Mouse (Mus musculus): ENCODE data around the gene Glis2. TPM values are rescaled to one million over a fixed set of nuclear protein-coding genes. Genes with fewer than 3 reads are reported as not detected.

Gene Glis2
- polyA plus RNA-seq (2012) = 0.01 TPM in 1 of 2 replicates, not detected in the other

- H3K9me3 ChIP-seq (ENCODE audit: control insufficient read depth, low read length) = peaks cover 3% of the 10 kb centered on the region; the same call in 1 of the 2 replicates
- peaks cover 63% of the 10 kb centered on the region for H3K27me3 ChIP-seq (ENCODE audit: control insufficient read depth)
- TF ChIP-seq GATA1 (IDR thresholded peaks at IDR 0.05; ENCODE audit: low read length) = no peak
- no peak for TF ChIP-seq TAL1 (IDR thresholded peaks at IDR 0.05; ENCODE audit: low read length)
- H3K4me3 ChIP-seq (replicated peaks) = peak within 1 kb of the TSS; percentile 53
- peaks cover 7% of the 10 kb centered on the region for H3K4me1 ChIP-seq (ENCODE audit: control insufficient read depth)
- no peaks in the 10 kb centered on the region for H3K36me3 ChIP-seq (ENCODE audit: control insufficient read depth)
These were observed at the start of gene Glis2 for GRCm38 (mm10) chr16:4593971-4594813. TSS of gene Glis2 (plus strand) at chr16:4594713.

- Histone ChIP-seq H3K27me3 (ENCODE audit: control insufficient read depth) (no peaks in the 10 kb centered on the region), H3K36me3 (ENCODE audit: control insufficient read depth) (peaks cover 48% of the 10 kb centered on the region), H3K9me3 (ENCODE audit: control insufficient read depth, low read length) (no peaks in the 10 kb centered on the region), H3K4me1 (ENCODE audit: control insufficient read depth) (peaks cover 31% of the 10 kb centered on the region), H3K4me3 (replicated peaks) (no peak overlapping the region)
- TF ChIP-seq GATA1 (IDR thresholded peaks at IDR 0.05; ENCODE audit: low read length) = no peak
- no peak for TF ChIP-seq TAL1 (IDR thresholded peaks at IDR 0.05; ENCODE audit: low read length)
These were observed 49.7 kb upstream of the Glis2 start for GRCm38 (mm10) chr16:4544845-4545244.

GRCm38 (mm10) chr16:4546838-4547237 lies 47.7 kb upstream of the Glis2 start:
- peaks cover 62% of the 10 kb centered on the region for H3K36me3 ChIP-seq (ENCODE audit: control insufficient read depth)
- H3K4me3 ChIP-seq (replicated peaks) = no peak overlapping the region
- no peaks in the 10 kb centered on the region for H3K9me3 ChIP-seq (ENCODE audit: control insufficient read depth, low read length)
- peaks cover 34% of the 10 kb centered on the region for H3K4me1 ChIP-seq (ENCODE audit: control insufficient read depth)
- no peaks in the 10 kb centered on the region for H3K27me3 ChIP-seq (ENCODE audit: control insufficient read depth)
- TF ChIP-seq GATA1 (IDR thresholded peaks at IDR 0.05; ENCODE audit: low read length) = no peak
- TF ChIP-seq TAL1 (IDR thresholded peaks at IDR 0.05; ENCODE audit: low read length) = no peak

- H3K27me3 ChIP-seq (ENCODE audit: control insufficient read depth) = no peaks in the 10 kb centered on the region
- H3K4me3 ChIP-seq (replicated peaks) = no peak overlapping the region
- H3K36me3 ChIP-seq (ENCODE audit: control insufficient read depth) = peaks cover 70% of the 10 kb centered on the region
- peaks cover 34% of the 10 kb centered on the region for H3K4me1 ChIP-seq (ENCODE audit: control insufficient read depth)
- no peaks in the 10 kb centered on the region for H3K9me3 ChIP-seq (ENCODE audit: control insufficient read depth, low read length)
- TF ChIP-seq TAL1 (IDR thresholded peaks at IDR 0.05; ENCODE audit: low read length) (no peak), GATA1 (IDR thresholded peaks at IDR 0.05; ENCODE audit: low read length) (no peak)
These were observed 46.9 kb upstream of the Glis2 start for GRCm38 (mm10) chr16:4547611-4548010.

- Histone ChIP-seq H3K4me3 (replicated peaks) (no peak overlapping the region), H3K4me1 (ENCODE audit: control insufficient read depth) (peaks cover 40% of the 10 kb centered on the region), H3K36me3 (ENCODE audit: control insufficient read depth) (peaks cover 79% of the 10 kb centered on the region), H3K9me3 (ENCODE audit: control insufficient read depth, low read length) (no peaks in the 10 kb centered on the region), H3K27me3 (ENCODE audit: control insufficient read depth) (no peaks in the 10 kb centered on the region)
- TF ChIP-seq GATA1 (IDR thresholded peaks at IDR 0.05; ENCODE audit: low read length) (no peak), TAL1 (IDR thresholded peaks at IDR 0.05; ENCODE audit: low read length) (no peak)
These were observed 45.4 kb upstream of the Glis2 start for GRCm38 (mm10) chr16:4548953-4549688.

GRCm38 (mm10) chr16:4551056-4551455 lies 43.5 kb upstream of the Glis2 start:
- H3K27me3 ChIP-seq (ENCODE audit: control insufficient read depth) = no peaks in the 10 kb centered on the region
- peaks cover 80% of the 10 kb centered on the region for H3K36me3 ChIP-seq (ENCODE audit: control insufficient read depth)
- no peak overlapping the region for H3K4me3 ChIP-seq (replicated peaks)
- H3K4me1 ChIP-seq (ENCODE audit: control insufficient read depth) = peaks cover 54% of the 10 kb centered on the region
- TF ChIP-seq TAL1 (IDR thresholded peaks at IDR 0.05; ENCODE audit: low read length) = no peak
- TF ChIP-seq GATA1 (IDR thresholded peaks at IDR 0.05; ENCODE audit: low read length) = no peak
- H3K9me3 ChIP-seq (ENCODE audit: control insufficient read depth, low read length) = peaks cover under 1% of the 10 kb centered on the region; the same call in 1 of the 2 replicates

DNA sequence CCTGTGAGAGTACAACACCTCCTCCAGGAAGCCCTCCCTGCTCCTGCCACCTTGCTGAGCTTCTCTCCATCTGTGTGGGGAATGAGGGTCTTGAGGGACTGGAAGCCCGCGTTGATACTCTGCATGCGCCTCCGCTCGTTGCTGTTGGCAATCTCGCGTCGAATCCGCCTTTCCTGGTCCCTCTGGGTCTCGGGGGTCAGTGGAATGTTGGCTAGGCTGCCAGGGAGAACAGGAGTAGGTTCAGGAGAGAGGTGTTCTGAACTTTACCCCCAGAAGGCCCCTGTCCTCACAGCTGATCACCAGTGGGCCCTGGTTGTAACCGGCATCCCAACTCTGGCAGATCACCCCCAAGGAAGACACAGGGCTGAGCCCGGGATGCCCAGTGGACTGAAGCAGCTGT lies 42.6 kb upstream of the Glis2 start:
- Histone ChIP-seq H3K4me3 (replicated peaks) (no peak overlapping the region), H3K4me1 (ENCODE audit: control insufficient read depth) (peaks cover 62% of the 10 kb centered on the region), H3K36me3 (ENCODE audit: control insufficient read depth) (peaks cover 77% of the 10 kb centered on the region), H3K9me3 (ENCODE audit: control insufficient read depth, low read length) (peaks cover 2% of the 10 kb centered on the region; the same call in 1 of the 2 replicates), H3K27me3 (ENCODE audit: control insufficient read depth) (no peaks in the 10 kb centered on the region)
- TF ChIP-seq GATA1 (IDR thresholded peaks at IDR 0.05; ENCODE audit: low read length) = no peak
- no peak for TF ChIP-seq TAL1 (IDR thresholded peaks at IDR 0.05; ENCODE audit: low read length)

GRCm38 (mm10) chr16:4552829-4553550 lies 41.5 kb upstream of the Glis2 start:
- peaks cover 2% of the 10 kb centered on the region; the same call in 1 of the 2 replicates for H3K9me3 ChIP-seq (ENCODE audit: control insufficient read depth, low read length)
- H3K4me3 ChIP-seq (replicated peaks) = peak overlapping the region; percentile 60
- peaks cover 75% of the 10 kb centered on the region for H3K36me3 ChIP-seq (ENCODE audit: control insufficient read depth)
- no peak for TF ChIP-seq GATA1 (IDR thresholded peaks at IDR 0.05; ENCODE audit: low read length)
- H3K4me1 ChIP-seq (ENCODE audit: control insufficient read depth) = peaks cover 73% of the 10 kb centered on the region
- no peaks in the 10 kb centered on the region for H3K27me3 ChIP-seq (ENCODE audit: control insufficient read depth)
